Mouse (Mus musculus): ENCODE measurements around the gene Hoxc13. TPM values are rescaled to one million over a fixed set of nuclear protein-coding genes. Genes with fewer than 3 reads are reported as not detected.

Gene Hoxc13
- polyA plus RNA-seq, 1 experiment from 2014 or later = not detected

GRCm38 (mm10) chr15:102920619-102921018 lies 284 bp upstream of the Hoxc13 start:
- peak; percentile 57; the same call in 1 of the 2 replicates for ATAC-seq (ENCODE audit: low FRiP score)
- H3K27ac ChIP-seq = no peak overlapping the region
- peaks cover 2% of the 10 kb centered on the region; the same call in 1 of the 2 replicates for H3K4me1 ChIP-seq (replicated peaks)
- peak overlapping the region; percentile 23 for H3K4me2 ChIP-seq
- H3K36me3 ChIP-seq = no peaks in the 10 kb centered on the region
- H3K9ac ChIP-seq = no peak overlapping the region
- H3K9me3 ChIP-seq = no peaks in the 10 kb centered on the region
- under 1% methylated on average over 20 of the region's 20 CpGs for WGBS
- peaks cover 99% of the 10 kb centered on the region for H3K27me3 ChIP-seq
- H3K4me3 ChIP-seq = no peak overlapping the region

- H3K4me3 ChIP-seq = no peak overlapping the region
- no peak overlapping the region for H3K4me2 ChIP-seq
- no peaks in the 10 kb centered on the region for H3K9me3 ChIP-seq
- H3K27me3 ChIP-seq = peaks cover 99% of the 10 kb centered on the region
- no peak overlapping the region for H3K27ac ChIP-seq
- H3K4me1 ChIP-seq (replicated peaks) = peaks cover 2% of the 10 kb centered on the region; the same call in 1 of the 2 replicates
- no peak overlapping the region for H3K9ac ChIP-seq
- H3K36me3 ChIP-seq = no peaks in the 10 kb centered on the region
- 0% methylated on average over 19 of the region's 24 CpGs for WGBS
- no peak for ATAC-seq (ENCODE audit: low FRiP score)
These were observed 1.1 kb downstream of the Hoxc13 start for GRCm38 (mm10) chr15:102922012-102922362.

GRCm38 (mm10) chr15:102922636-102923500 lies 2.0 kb downstream of the Hoxc13 start:
- Histone ChIP-seq H3K27me3 (peaks cover 99% of the 10 kb centered on the region), H3K4me1 (replicated peaks) (peaks cover 2% of the 10 kb centered on the region; the same call in 1 of the 2 replicates), H3K4me2 (no peak overlapping the region), H3K36me3 (no peaks in the 10 kb centered on the region), H3K4me3 (no peak overlapping the region), H3K27ac (no peak overlapping the region), H3K9me3 (no peaks in the 10 kb centered on the region), H3K9ac (no peak overlapping the region)
- WGBS = 12% methylated on average over 6 of the region's 6 CpGs
- no peak for ATAC-seq (ENCODE audit: low FRiP score)

GRCm38 (mm10) chr15:102927032-102927645 lies 6.2 kb downstream of the Hoxc13 start:
- ATAC-seq (ENCODE audit: low FRiP score) = no peak
- no peaks in the 10 kb centered on the region for H3K9me3 ChIP-seq
- H3K27me3 ChIP-seq = peaks cover 99% of the 10 kb centered on the region
- no peak overlapping the region for H3K27ac ChIP-seq
- H3K36me3 ChIP-seq = no peaks in the 10 kb centered on the region
- H3K4me3 ChIP-seq = no peak overlapping the region
- WGBS = 1% methylated on average over 40 of the region's 40 CpGs
- no peaks in the 10 kb centered on the region for H3K4me1 ChIP-seq (replicated peaks)
- H3K4me2 ChIP-seq = no peak overlapping the region
- H3K9ac ChIP-seq = no peak overlapping the region

GRCm38 (mm10) chr15:102931706-102932358 lies 10.9 kb downstream of the Hoxc13 start:
- H3K4me1 ChIP-seq (replicated peaks) = no peaks in the 10 kb centered on the region
- no peak overlapping the region for H3K27ac ChIP-seq
- H3K27me3 ChIP-seq = peaks cover 100% of the 10 kb centered on the region
- ATAC-seq (ENCODE audit: low FRiP score) = no peak
- no peak overlapping the region for H3K4me2 ChIP-seq
- under 1% methylated on average over 23 of the region's 23 CpGs for WGBS
- no peak overlapping the region for H3K4me3 ChIP-seq
- H3K9ac ChIP-seq = no peak overlapping the region
- H3K36me3 ChIP-seq = no peaks in the 10 kb centered on the region
- no peaks in the 10 kb centered on the region for H3K9me3 ChIP-seq

- Histone ChIP-seq H3K27ac (no peak overlapping the region), H3K9ac (no peak overlapping the region), H3K4me3 (no peak overlapping the region), H3K36me3 (no peaks in the 10 kb centered on the region), H3K27me3 (peaks cover 100% of the 10 kb centered on the region), H3K4me2 (no peak overlapping the region), H3K9me3 (no peaks in the 10 kb centered on the region), H3K4me1 (replicated peaks) (no peaks in the 10 kb centered on the region)
- under 1% methylated on average over 12 of the region's 12 CpGs for WGBS
- ATAC-seq (ENCODE audit: low FRiP score) = no peak
These were observed 13.5 kb downstream of the Hoxc13 start for GRCm38 (mm10) chr15:102934438-102934837.

GRCm38 (mm10) chr15:102934897-102935296 lies 14.0 kb downstream of the Hoxc13 start:
- no peaks in the 10 kb centered on the region for H3K36me3 ChIP-seq
- no peak overlapping the region for H3K4me3 ChIP-seq
- H3K27ac ChIP-seq = no peak overlapping the region
- no peak for ATAC-seq (ENCODE audit: low FRiP score)
- H3K9ac ChIP-seq = no peak overlapping the region
- H3K4me2 ChIP-seq = no peak overlapping the region
- no peaks in the 10 kb centered on the region for H3K4me1 ChIP-seq (replicated peaks)
- no peaks in the 10 kb centered on the region for H3K9me3 ChIP-seq
- peaks cover 100% of the 10 kb centered on the region for H3K27me3 ChIP-seq
- under 1% methylated on average over 27 of the region's 27 CpGs for WGBS

GRCm38 (mm10) chr15:102936279-102936972 lies 15.5 kb downstream of the Hoxc13 start, which contains the start of gene Hoxc12:
Hoxc12 (plus strand) TSS chr15:102936757.
- 1% methylated on average over 31 of the region's 31 CpGs for WGBS
- Histone ChIP-seq H3K9me3 (no peaks in the 10 kb centered on the region), H3K36me3 (no peaks in the 10 kb centered on the region), H3K4me1 (replicated peaks) (no peaks in the 10 kb centered on the region), H3K4me2 (no peak within 1 kb of the TSS), H3K27me3 (peaks cover 100% of the 10 kb centered on the region), H3K9ac (no peak within 1 kb of the TSS), H3K27ac (no peak within 1 kb of the TSS), H3K4me3 (no peak within 1 kb of the TSS)
- ATAC-seq (ENCODE audit: low FRiP score) = no peak

GRCm38 (mm10) chr15:102937036-102937666 lies 16.2 kb downstream of the Hoxc13 start:
- Histone ChIP-seq H3K9ac (no peak overlapping the region), H3K36me3 (no peaks in the 10 kb centered on the region), H3K4me3 (no peak overlapping the region), H3K27ac (no peak overlapping the region), H3K9me3 (no peaks in the 10 kb centered on the region), H3K27me3 (peaks cover 100% of the 10 kb centered on the region), H3K4me2 (no peak overlapping the region), H3K4me1 (replicated peaks) (no peaks in the 10 kb centered on the region)
- 1% methylated on average over 50 of the region's 50 CpGs for WGBS
- ATAC-seq (ENCODE audit: low FRiP score) = no peak

GRCm38 (mm10) chr15:102939256-102940155 lies 18.6 kb downstream of the Hoxc13 start:
- Histone ChIP-seq H3K27ac (no peak overlapping the region), H3K36me3 (no peaks in the 10 kb centered on the region), H3K4me1 (replicated peaks) (peaks cover 6% of the 10 kb centered on the region), H3K9ac (no peak overlapping the region), H3K27me3 (peaks cover 100% of the 10 kb centered on the region), H3K9me3 (no peaks in the 10 kb centered on the region), H3K4me2 (no peak overlapping the region), H3K4me3 (no peak overlapping the region)
- WGBS = 1% methylated on average over 32 of the region's 34 CpGs
- no peak for ATAC-seq (ENCODE audit: low FRiP score)
